Mouse (Mus musculus) kidney, embryonic 15.5 days (tissue): ENCODE measurements at regions not wholly inside any gene's neighbourhood (a gene's known extent, or its start where the extent isn't known, plus 50 kb on each side); places are given as distances from the start of the nearest gene placed in this dataset.

Experiments
- ATAC-seq: fragments of 200-750 bp; cut with Nextera tagmentation; replicated peaks from 2 replicates; pipeline ENCODE4 v1.8.0; 2017; ENCODE audit warnings: moderate TSS enrichment; ENCODE audit not compliant: low FRiP score
- H3K27ac ChIP-seq: fragments of 300-500 bp; sonication (generic); 2 replicates; pipeline ENCODE4 v1.5.1; 2015; ENCODE audit warnings: mild to moderate bottlenecking, inconsistent platforms
- H3K27me3 ChIP-seq: fragments of 300-500 bp; sonication (generic); 2 replicates; pipeline ENCODE4 v1.6.1; 2015; ENCODE audit warnings: inconsistent platforms
- H3K36me3 ChIP-seq: fragments of 300-500 bp; sonication (generic); 2 replicates; pipeline ENCODE4 v1.6.1; 2015; ENCODE audit warnings: inconsistent platforms
- H3K4me1 ChIP-seq: fragments of 300-500 bp; sonication (generic); 2 replicates; pipeline ENCODE4 v1.6.1; 2015; ENCODE audit warnings: inconsistent platforms
- H3K4me2 ChIP-seq: fragments of 300-500 bp; sonication (generic); 2 replicates; pipeline ENCODE4 v1.6.1; 2015; ENCODE audit warnings: moderate library complexity, mild to moderate bottlenecking, inconsistent platforms
- H3K4me3 ChIP-seq: fragments of 300-500 bp; sonication (generic); replicated peaks from 2 replicates; pipeline ENCODE4 v1.5.1; 2015; ENCODE audit warnings: mild to moderate bottlenecking, inconsistent platforms
- H3K9ac ChIP-seq: fragments of 300-500 bp; sonication (generic); 2 replicates; pipeline ENCODE4 v1.6.1; 2015; ENCODE audit warnings: mild to moderate bottlenecking, inconsistent platforms
- H3K9me3 ChIP-seq: fragments of 300-500 bp; sonication (generic); replicated peaks from 2 replicates; pipeline ENCODE4 v1.6.1; 2016; ENCODE audit warnings: inconsistent platforms
- WGBS: fragments of 180-500 bp; shearing (Covaris S2); methylation state at CpG from one replicate; pipeline ENCODE4 v1.1.7; 2015; ENCODE audit warnings: mixed read lengths; 5-methylcytosine and 5-hydroxymethylcytosine counted together

DNA sequence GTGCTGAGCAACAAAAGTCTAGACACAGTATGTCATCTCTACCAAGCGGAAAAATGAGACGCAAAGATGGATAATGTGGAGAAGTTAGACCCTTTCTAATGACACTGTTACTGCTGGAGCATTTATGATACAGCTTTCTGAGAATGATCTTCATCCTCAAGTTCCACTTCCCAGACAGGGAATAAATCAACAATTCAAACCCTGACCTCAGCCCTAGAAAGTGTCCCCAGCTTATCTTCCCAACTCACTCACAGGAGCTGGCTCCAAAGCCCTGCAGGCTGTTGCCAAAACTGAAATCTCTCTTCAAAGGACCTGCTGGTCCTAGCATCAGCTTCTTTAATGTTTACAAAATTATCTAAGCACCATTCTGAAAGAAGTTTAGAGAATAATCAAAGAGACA is 85.9 kb upstream of the Lmcd1 start:
- H3K9me3 ChIP-seq = no peaks in the 10 kb centered on the region

DNA sequence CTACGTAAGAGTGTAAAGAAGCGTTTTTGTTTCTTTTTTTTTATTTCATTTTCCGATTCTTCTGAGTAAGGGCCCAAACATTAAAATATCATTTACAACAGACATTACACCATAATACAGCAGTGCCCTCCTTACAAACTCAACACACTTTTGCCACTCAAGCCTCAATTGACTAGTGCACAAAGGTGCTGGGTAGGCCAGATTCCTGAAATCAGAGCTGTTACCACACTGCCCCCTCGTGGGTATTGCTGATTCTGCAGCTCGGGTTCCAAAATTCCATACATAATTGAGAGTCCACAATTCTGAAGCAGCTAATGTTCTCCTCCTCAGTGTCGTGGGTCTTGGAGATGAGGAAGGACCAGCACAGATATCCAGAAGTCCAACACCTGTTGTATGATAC is 82.5 kb upstream of the Lmcd1 start:
- Histone ChIP-seq H3K4me2 (no peak overlapping the region), H3K36me3 (no peaks in the 10 kb centered on the region), H3K27me3 (no peaks in the 10 kb centered on the region), H3K4me3 (no peak overlapping the region), H3K27ac (no peak overlapping the region), H3K4me1 (no peaks in the 10 kb centered on the region), H3K9me3 (no peaks in the 10 kb centered on the region), H3K9ac (no peak overlapping the region)
- ATAC-seq = peak; percentile 36; the same call in 1 of the 2 replicates
- WGBS = 47% methylated on average over 6 of the region's 6 CpGs

More for the DNA sequence above, 85.9 kb upstream of the Lmcd1 start:
- Histone ChIP-seq H3K27me3 (no peaks in the 10 kb centered on the region), H3K9ac (no peak overlapping the region), H3K36me3 (no peaks in the 10 kb centered on the region), H3K4me1 (no peaks in the 10 kb centered on the region), H3K4me3 (no peak overlapping the region), H3K4me2 (no peak overlapping the region), H3K27ac (no peak overlapping the region)
- ATAC-seq = no peak
- 73% methylated on average over 2 of the region's 2 CpGs for WGBS

- no peaks in the 10 kb centered on the region for H3K27me3 ChIP-seq
Measured at GRCm38 (mm10) chr6:112197445-112197844, 76.1 kb upstream of the Lmcd1 start.

DNA sequence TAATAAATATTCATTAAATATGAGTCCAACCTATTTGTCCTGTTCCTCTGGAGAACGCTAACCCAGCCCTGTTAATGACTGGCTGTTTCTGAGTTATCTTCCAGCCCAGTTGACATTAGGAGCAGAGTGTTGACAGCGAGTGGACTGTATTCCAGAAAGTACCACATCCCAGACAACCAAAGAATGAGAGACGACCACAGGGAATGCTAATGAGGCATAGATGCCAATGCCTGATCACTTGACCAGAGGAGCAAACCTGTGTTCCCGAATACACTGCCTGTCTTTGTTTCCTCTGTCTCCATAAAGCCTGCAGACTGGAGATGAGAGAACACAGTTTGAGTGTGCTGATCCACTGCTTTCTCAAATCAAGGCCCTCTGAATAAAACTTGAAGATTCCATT is 74.3 kb upstream of the Lmcd1 start:
- 81% methylated on average over 4 of the region's 4 CpGs for WGBS
- no peak overlapping the region for H3K4me3 ChIP-seq
- no peak overlapping the region for H3K27ac ChIP-seq
- H3K4me1 ChIP-seq = peaks cover 5% of the 10 kb centered on the region; the same call in 1 of the 2 replicates
- no peak overlapping the region for H3K9ac ChIP-seq
- ATAC-seq = no peak
- H3K4me2 ChIP-seq = no peak overlapping the region
- no peaks in the 10 kb centered on the region for H3K9me3 ChIP-seq
- no peaks in the 10 kb centered on the region for H3K27me3 ChIP-seq
- no peaks in the 10 kb centered on the region for H3K36me3 ChIP-seq

More at GRCm38 (mm10) chr6:112197445-112197844, 76.1 kb upstream of the Lmcd1 start:
- Histone ChIP-seq H3K27ac (no peak overlapping the region), H3K4me1 (peaks cover 5% of the 10 kb centered on the region; the same call in 1 of the 2 replicates), H3K9me3 (no peaks in the 10 kb centered on the region), H3K36me3 (no peaks in the 10 kb centered on the region), H3K9ac (no peak overlapping the region), H3K4me3 (peak overlapping the region; percentile 21; the same call in 1 of the 2 replicates), H3K4me2 (peak overlapping the region; percentile 53)
- 10% methylated on average over 16 of the region's 16 CpGs for WGBS
- peak; percentile 74 for ATAC-seq

- Histone ChIP-seq H3K36me3 (no peaks in the 10 kb centered on the region), H3K4me1 (peaks cover 5% of the 10 kb centered on the region; the same call in 1 of the 2 replicates), H3K9ac (no peak overlapping the region), H3K4me2 (no peak overlapping the region), H3K27ac (no peak overlapping the region), H3K9me3 (no peaks in the 10 kb centered on the region), H3K4me3 (no peak overlapping the region), H3K27me3 (no peaks in the 10 kb centered on the region)
- WGBS = 84% methylated on average over 4 of the region's 4 CpGs
- no peak for ATAC-seq
Measured at GRCm38 (mm10) chr6:112202120-112202519, 71.4 kb upstream of the Lmcd1 start.

GRCm38 (mm10) chr6:112203321-112203720 is 70.2 kb upstream of the Lmcd1 start:
- WGBS = 31% methylated on average over 2 of the region's 2 CpGs
- Histone ChIP-seq H3K9me3 (no peaks in the 10 kb centered on the region), H3K4me1 (no peaks in the 10 kb centered on the region), H3K9ac (no peak overlapping the region), H3K27me3 (no peaks in the 10 kb centered on the region), H3K27ac (no peak overlapping the region), H3K4me2 (no peak overlapping the region), H3K36me3 (no peaks in the 10 kb centered on the region), H3K4me3 (no peak overlapping the region)
- ATAC-seq = no peak

GRCm38 (mm10) chr6:112204956-112205355 is 68.6 kb upstream of the Lmcd1 start:
- Histone ChIP-seq H3K4me1 (peaks cover 4% of the 10 kb centered on the region), H3K36me3 (no peaks in the 10 kb centered on the region)

GRCm38 (mm10) chr6:112205420-112205995 is 68.0 kb upstream of the Lmcd1 start:
- Histone ChIP-seq H3K9ac (no peak overlapping the region), H3K4me1 (peaks cover 9% of the 10 kb centered on the region), H3K4me2 (no peak overlapping the region), H3K27ac (no peak overlapping the region), H3K4me3 (no peak overlapping the region), H3K36me3 (no peaks in the 10 kb centered on the region), H3K27me3 (no peaks in the 10 kb centered on the region), H3K9me3 (no peaks in the 10 kb centered on the region)
- no peak for ATAC-seq
- WGBS = 85% methylated on average over 11 of the region's 11 CpGs

More at GRCm38 (mm10) chr6:112204956-112205355, 68.6 kb upstream of the Lmcd1 start:
- Histone ChIP-seq H3K27ac (no peak overlapping the region), H3K27me3 (no peaks in the 10 kb centered on the region), H3K9me3 (no peaks in the 10 kb centered on the region), H3K4me3 (no peak overlapping the region), H3K4me2 (no peak overlapping the region), H3K9ac (no peak overlapping the region)
- WGBS = 70% methylated on average over 2 of the region's 2 CpGs
- ATAC-seq = no peak

DNA sequence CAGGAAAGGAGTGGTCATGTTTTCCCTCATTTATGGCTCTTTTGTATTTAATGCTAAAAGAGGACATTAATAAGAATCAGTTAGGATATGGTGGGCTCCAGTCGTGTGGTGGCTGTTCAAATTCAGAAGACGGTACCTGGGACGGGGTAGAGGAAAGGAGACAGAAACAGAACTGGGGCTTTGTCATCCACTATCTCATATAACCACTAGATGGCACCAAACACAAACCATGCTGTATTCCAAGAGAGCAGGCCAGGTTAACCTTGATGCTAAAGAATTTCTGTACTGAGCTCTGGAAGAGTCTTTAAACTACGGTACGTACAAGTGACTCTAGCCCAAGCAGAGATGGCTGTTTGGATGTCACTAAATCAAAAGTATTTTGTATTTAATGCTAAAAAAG is 66.3 kb upstream of the Lmcd1 start:
- Histone ChIP-seq H3K27ac (no peak overlapping the region), H3K4me2 (no peak overlapping the region), H3K9me3 (no peaks in the 10 kb centered on the region), H3K4me1 (peaks cover 14% of the 10 kb centered on the region), H3K27me3 (no peaks in the 10 kb centered on the region), H3K4me3 (no peak overlapping the region), H3K36me3 (no peaks in the 10 kb centered on the region), H3K9ac (no peak overlapping the region)
- 35% methylated on average over 5 of the region's 5 CpGs for WGBS
- ATAC-seq = 0 out of 2 replicates have a peak, but pooled peaks have one; percentile 9

- H3K4me3 ChIP-seq = no peak overlapping the region
- peak; percentile 95 for ATAC-seq
- no peak overlapping the region for H3K9ac ChIP-seq
- no peaks in the 10 kb centered on the region for H3K27me3 ChIP-seq
- peaks cover 14% of the 10 kb centered on the region for H3K4me1 ChIP-seq
- H3K27ac ChIP-seq = peak overlapping the region; percentile 82
- WGBS = 23% methylated on average over 8 of the region's 8 CpGs
- no peak overlapping the region for H3K4me2 ChIP-seq
- no peaks in the 10 kb centered on the region for H3K36me3 ChIP-seq
- no peaks in the 10 kb centered on the region for H3K9me3 ChIP-seq
Measured at GRCm38 (mm10) chr6:112210238-112210950, 63.2 kb upstream of the Lmcd1 start.

DNA sequence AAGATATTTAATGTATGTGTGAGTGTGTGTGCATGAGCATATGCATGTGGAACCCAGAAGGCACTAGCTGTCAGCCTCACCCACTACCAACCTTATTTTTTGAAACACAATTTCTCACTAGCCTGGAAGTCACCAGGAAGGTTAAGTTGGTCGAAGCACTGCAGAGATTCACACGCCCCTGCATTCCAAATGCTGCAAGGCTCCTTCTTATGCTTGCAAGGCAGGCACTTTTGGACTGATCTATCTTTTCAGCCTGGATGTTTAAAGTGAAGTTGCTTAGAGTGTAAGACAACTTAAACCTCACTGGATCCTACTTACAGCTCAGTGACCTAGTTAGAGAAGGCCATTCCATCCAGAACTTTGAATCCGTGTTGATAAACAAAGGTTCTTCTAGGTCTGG is 56.7 kb upstream of the Lmcd1 start:
- no peaks in the 10 kb centered on the region for H3K4me1 ChIP-seq
- no peak overlapping the region for H3K4me2 ChIP-seq
- H3K27me3 ChIP-seq = no peaks in the 10 kb centered on the region
- H3K9ac ChIP-seq = no peak overlapping the region
- no peak for ATAC-seq
- no peak overlapping the region for H3K4me3 ChIP-seq
- no peak overlapping the region for H3K27ac ChIP-seq
- WGBS = 82% methylated on average over 3 of the region's 3 CpGs
- H3K36me3 ChIP-seq = no peaks in the 10 kb centered on the region
- H3K9me3 ChIP-seq = no peaks in the 10 kb centered on the region

DNA sequence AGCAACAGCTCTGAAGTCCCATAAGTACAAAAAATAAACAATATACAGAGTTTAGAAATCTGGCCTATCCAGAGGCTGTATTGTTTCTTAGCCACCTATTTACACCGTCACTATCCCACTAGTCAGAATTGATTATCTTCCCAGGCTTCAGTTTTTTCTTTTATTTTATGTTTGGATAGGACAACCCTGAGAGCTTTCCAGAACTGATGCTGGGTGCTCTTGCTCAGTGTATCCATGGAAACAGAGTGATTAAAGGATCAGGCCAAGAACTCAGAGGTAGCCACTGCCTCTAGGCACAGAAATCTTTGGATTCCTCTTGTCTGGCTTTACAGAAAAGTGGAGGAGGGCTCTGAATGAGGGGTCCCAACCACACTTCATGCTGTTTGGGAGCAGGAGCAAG is 55.3 kb upstream of the Lmcd1 start:
- Histone ChIP-seq H3K27me3 (no peaks in the 10 kb centered on the region), H3K27ac (no peak overlapping the region), H3K4me3 (no peak overlapping the region), H3K9ac (no peak overlapping the region), H3K4me1 (no peaks in the 10 kb centered on the region), H3K9me3 (no peaks in the 10 kb centered on the region), H3K36me3 (no peaks in the 10 kb centered on the region), H3K4me2 (no peak overlapping the region)
- no peak for ATAC-seq
- 86% methylated on average over 1 of the region's 1 CpGs for WGBS
